Mouse (Mus musculus) G1E-ER4 (cell line): ENCODE data around the gene Pir. TPM values are rescaled to one million over a fixed set of nuclear protein-coding genes. Genes with fewer than 3 reads are reported as not detected.

Source experiments
- GATA1 ChIP-seq: IDR thresholded peaks from one replicate; pipeline ENCODE4 v1.8.0; 2012; ENCODE audit warnings: low read length, inconsistent platforms
- polyA plus RNA-seq: library from polyadenylated mRNA; stranded (reverse); fragments of >175 nt; gene quantifications from 2 replicates; pipeline ENCODE4 v1.2.3, GENCODE M21; 2012

The Pir gene
- polyA plus RNA-seq, 1 experiment, result not detected

- TF ChIP-seq GATA1, result no peak
Measured at GRCm38 (mm10) chrX:164318554-164318953, 49.4 kb downstream of the Pir start.

- TF ChIP-seq GATA1, result no peak
Measured at GRCm38 (mm10) chrX:164320031-164320430, 50.9 kb downstream of the Pir start.

GRCm38 (mm10) chrX:164322492-164322891, 53.3 kb downstream of the Pir start:
- no peak for TF ChIP-seq GATA1

GRCm38 (mm10) chrX:164323391-164323913, 54.3 kb downstream of the Pir start:
- no peak for TF ChIP-seq GATA1

- no peak for TF ChIP-seq GATA1
Measured at GRCm38 (mm10) chrX:164330351-164330750, 61.2 kb downstream of the Pir start.

- TF ChIP-seq GATA1, result no peak
Measured at GRCm38 (mm10) chrX:164330766-164331165, 61.6 kb downstream of the Pir start.

- TF ChIP-seq GATA1, result no peak
Measured at GRCm38 (mm10) chrX:164338591-164338990, 69.4 kb downstream of the Pir start.

GRCm38 (mm10) chrX:164345359-164345938, 76.3 kb downstream of the Pir start:
- no peak for TF ChIP-seq GATA1

- TF ChIP-seq GATA1, result no peak
Measured at GRCm38 (mm10) chrX:164348937-164349336, 79.8 kb downstream of the Pir start.

GRCm38 (mm10) chrX:164365153-164365865, 96.1 kb downstream of the Pir start:
- no peak for TF ChIP-seq GATA1

GRCm38 (mm10) chrX:164370576-164370975, 101.4 kb downstream of the Pir start:
- TF ChIP-seq GATA1, result no peak

GRCm38 (mm10) chrX:164373081-164373480, 103.9 kb downstream of the Pir start, which contains the start of gene Vegfd:
TSS of gene Vegfd (plus strand) at chrX:164373378.
- TF ChIP-seq GATA1, result no peak

GRCm38 (mm10) chrX:164374586-164374985, 105.4 kb downstream of the Pir start:
- TF ChIP-seq GATA1, result no peak

- no peak for TF ChIP-seq GATA1
Measured at GRCm38 (mm10) chrX:164379721-164380120, 110.5 kb downstream of the Pir start.

- TF ChIP-seq GATA1, result no peak
Measured at GRCm38 (mm10) chrX:164381618-164382408, 112.6 kb downstream of the Pir start.

GRCm38 (mm10) chrX:164394091-164394490, 124.9 kb downstream of the Pir start:
- TF ChIP-seq GATA1, result no peak

GRCm38 (mm10) chrX:164398456-164398855, 129.3 kb downstream of the Pir start:
- no peak for TF ChIP-seq GATA1
